Mouse (Mus musculus) stomach, embryonic 16.5 days (tissue): ENCODE measurements around the gene Dhrs13. TPM values are rescaled to one million over a fixed set of nuclear protein-coding genes. Genes with fewer than 3 reads are reported as not detected.

Source experiments
- ATAC-seq: fragments of 200-750 bp; cut with Nextera tagmentation; 2 replicates; pipeline ENCODE4 v1.8.0; 2017; ENCODE audit warnings: moderate number of reproducible peaks, moderate TSS enrichment; ENCODE audit not compliant: insufficient read depth, low FRiP score
- H3K27ac ChIP-seq: fragments of 300-500 bp; sonication (generic); 2 replicates; pipeline ENCODE4 v1.5.1; 2014; ENCODE audit warnings: low read length
- H3K27me3 ChIP-seq: fragments of 300-500 bp; sonication (generic); 2 replicates; pipeline ENCODE4 v1.6.1; 2014; ENCODE audit warnings: low read length, control low read depth, mixed read lengths; ENCODE audit not compliant: control insufficient read depth, insufficient read depth
- H3K36me3 ChIP-seq: fragments of 300-500 bp; sonication (generic); 2 replicates; pipeline ENCODE4 v1.6.1; 2014; ENCODE audit warnings: low read length; ENCODE audit not compliant: control insufficient read depth, insufficient read depth
- H3K4me1 ChIP-seq: fragments of 300-500 bp; sonication (generic); 2 replicates; pipeline ENCODE4 v1.6.1; 2014; ENCODE audit warnings: low read length, control low read depth, mixed read lengths; ENCODE audit not compliant: control insufficient read depth, insufficient read depth
- H3K4me2 ChIP-seq: fragments of 300-500 bp; sonication (generic); 2 replicates; pipeline ENCODE4 v1.6.1; 2014; ENCODE audit warnings: low read depth, low read length, mixed read lengths
- H3K4me3 ChIP-seq: fragments of 300-500 bp; sonication (generic); replicated peaks from 2 replicates; pipeline ENCODE4 v1.5.1; 2014; ENCODE audit warnings: mild to moderate bottlenecking, low read length
- H3K9ac ChIP-seq: fragments of 300-500 bp; sonication (generic); 2 replicates; pipeline ENCODE4 v1.6.1; 2014; ENCODE audit warnings: low read length
- H3K9me3 ChIP-seq: fragments of 300-500 bp; sonication (generic); replicated peaks from 2 replicates; pipeline ENCODE4 v1.6.1; 2016; ENCODE audit warnings: low read length, control low read depth; ENCODE audit not compliant: control insufficient read depth
- WGBS: fragments of 180-500 bp; shearing (Covaris S2); extraction: QIAGEN DNeasy Blood & Tissue Kit; methylation state at CpG from one replicate; pipeline ENCODE4 v1.1.7; 2014; 5-methylcytosine and 5-hydroxymethylcytosine counted together
- polyA plus RNA-seq: library from polyadenylated mRNA; unstranded; fragments of >200 nt; fragmentation: Nextera tagmentation; extraction: Ambion mirVana; gene quantifications from 2 replicates; pipeline ENCODE4 v1.2.1, GENCODE M21; 2015

Dhrs13 gene
- polyA plus RNA-seq, 1 experiment from 2014 or later: 13.8 TPM

- Histone ChIP-seq H3K4me1 (no peaks in the 10 kb centered on the region), H3K4me3 (no peak overlapping the region), H3K36me3 (no peaks in the 10 kb centered on the region), H3K27ac (no peak overlapping the region), H3K9me3 (no peaks in the 10 kb centered on the region), H3K27me3 (no peaks in the 10 kb centered on the region), H3K9ac (no peak overlapping the region), H3K4me2 (no peak overlapping the region)
- 74% methylated on average over 1 of the region's 1 CpGs for WGBS
- no peak for ATAC-seq
Observed at GRCm38 (mm10) chr11:78062563-78062962, 30.5 kb downstream of the Dhrs13 start.

- peak; percentile 63; the same call in 1 of the 2 replicates for ATAC-seq
- no peaks in the 10 kb centered on the region for H3K36me3 ChIP-seq
- 40% methylated on average over 2 of the region's 2 CpGs for WGBS
- H3K4me1 ChIP-seq: no peaks in the 10 kb centered on the region
- no peaks in the 10 kb centered on the region for H3K27me3 ChIP-seq
- H3K9me3 ChIP-seq: no peaks in the 10 kb centered on the region
- H3K4me2 ChIP-seq: no peak overlapping the region
- H3K4me3 ChIP-seq: no peak overlapping the region
- no peak overlapping the region for H3K27ac ChIP-seq
- H3K9ac ChIP-seq: no peak overlapping the region
Observed at GRCm38 (mm10) chr11:78065906-78066305, 33.8 kb downstream of the Dhrs13 start.

- Histone ChIP-seq H3K36me3 (no peaks in the 10 kb centered on the region), H3K4me1 (no peaks in the 10 kb centered on the region), H3K27me3 (no peaks in the 10 kb centered on the region), H3K4me2 (no peak overlapping the region), H3K9me3 (no peaks in the 10 kb centered on the region), H3K27ac (no peak overlapping the region), H3K9ac (no peak overlapping the region), H3K4me3 (no peak overlapping the region)
- WGBS: 68% methylated on average over 2 of the region's 2 CpGs
- ATAC-seq: no peak
Observed at GRCm38 (mm10) chr11:78066641-78067040, 34.6 kb downstream of the Dhrs13 start.

- WGBS: 71% methylated on average over 5 of the region's 5 CpGs
- no peak overlapping the region for H3K4me2 ChIP-seq
- H3K27ac ChIP-seq: no peak overlapping the region
- no peak overlapping the region for H3K4me3 ChIP-seq
- H3K27me3 ChIP-seq: no peaks in the 10 kb centered on the region
- no peaks in the 10 kb centered on the region for H3K9me3 ChIP-seq
- ATAC-seq: no peak
- peaks cover 2% of the 10 kb centered on the region; the same call in 1 of the 2 replicates for H3K4me1 ChIP-seq
- H3K36me3 ChIP-seq: no peaks in the 10 kb centered on the region
- no peak overlapping the region for H3K9ac ChIP-seq
Observed at GRCm38 (mm10) chr11:78067566-78067965, 35.5 kb downstream of the Dhrs13 start.

GRCm38 (mm10) chr11:78069130-78069529 is 37.0 kb downstream of the Dhrs13 start:
- Histone ChIP-seq H3K9me3 (no peaks in the 10 kb centered on the region), H3K27ac (no peak overlapping the region), H3K27me3 (no peaks in the 10 kb centered on the region), H3K4me2 (no peak overlapping the region), H3K36me3 (peaks cover 1% of the 10 kb centered on the region; the same call in 1 of the 2 replicates), H3K4me1 (peaks cover 5% of the 10 kb centered on the region; the same call in 1 of the 2 replicates), H3K4me3 (no peak overlapping the region), H3K9ac (no peak overlapping the region)
- no peak for ATAC-seq
- 68% methylated on average over 5 of the region's 5 CpGs for WGBS

GRCm38 (mm10) chr11:78069646-78070045 is 37.6 kb downstream of the Dhrs13 start:
- Histone ChIP-seq H3K27me3 (no peaks in the 10 kb centered on the region), H3K36me3 (peaks cover 6% of the 10 kb centered on the region; the same call in 1 of the 2 replicates), H3K4me1 (peaks cover 5% of the 10 kb centered on the region; the same call in 1 of the 2 replicates), H3K27ac (no peak overlapping the region), H3K4me2 (no peak overlapping the region), H3K9ac (peak overlapping the region; percentile 23; the same call in 1 of the 2 replicates), H3K9me3 (no peaks in the 10 kb centered on the region), H3K4me3 (no peak overlapping the region)
- peak; percentile 65 for ATAC-seq
- 66% methylated on average over 6 of the region's 6 CpGs for WGBS

GRCm38 (mm10) chr11:78071938-78072337 is 39.9 kb downstream of the Dhrs13 start:
- Histone ChIP-seq H3K9ac (no peak overlapping the region), H3K4me2 (no peak overlapping the region)

GRCm38 (mm10) chr11:78072425-78073130 is 40.5 kb downstream of the Dhrs13 start:
- H3K4me2 ChIP-seq: no peak overlapping the region
- no peaks in the 10 kb centered on the region for H3K9me3 ChIP-seq
- peak overlapping the region; percentile 24; the same call in 1 of the 2 replicates for H3K9ac ChIP-seq
- no peak overlapping the region; the same call in 1 of the 2 replicates for H3K4me3 ChIP-seq
- H3K4me1 ChIP-seq: peaks cover 5% of the 10 kb centered on the region; the same call in 1 of the 2 replicates
- peaks cover 17% of the 10 kb centered on the region; the same call in 1 of the 2 replicates for H3K36me3 ChIP-seq
- H3K27ac ChIP-seq: peak overlapping the region; percentile 38; the same call in 1 of the 2 replicates
- 26% methylated on average over 6 of the region's 6 CpGs for WGBS
- ATAC-seq: no peak
- H3K27me3 ChIP-seq: no peaks in the 10 kb centered on the region

More at GRCm38 (mm10) chr11:78071938-78072337, 39.9 kb downstream of the Dhrs13 start:
- peaks cover 15% of the 10 kb centered on the region; the same call in 1 of the 2 replicates for H3K36me3 ChIP-seq
- H3K9me3 ChIP-seq: no peaks in the 10 kb centered on the region
- no peak overlapping the region for H3K4me3 ChIP-seq
- H3K27ac ChIP-seq: peak overlapping the region; percentile 38; the same call in 1 of the 2 replicates
- H3K4me1 ChIP-seq: peaks cover 5% of the 10 kb centered on the region; the same call in 1 of the 2 replicates
- 76% methylated on average over 5 of the region's 5 CpGs for WGBS
- no peak for ATAC-seq
- H3K27me3 ChIP-seq: no peaks in the 10 kb centered on the region

- peaks cover 5% of the 10 kb centered on the region; the same call in 1 of the 2 replicates for H3K4me1 ChIP-seq
- no peak overlapping the region for H3K4me2 ChIP-seq
- no peaks in the 10 kb centered on the region for H3K9me3 ChIP-seq
- no peaks in the 10 kb centered on the region for H3K27me3 ChIP-seq
- WGBS: 93% methylated on average over 9 of the region's 9 CpGs
- H3K36me3 ChIP-seq: peaks cover 17% of the 10 kb centered on the region; the same call in 1 of the 2 replicates
- H3K9ac ChIP-seq: no peak overlapping the region
- peak; percentile 38; the same call in 1 of the 2 replicates for ATAC-seq
- no peak overlapping the region for H3K27ac ChIP-seq
- H3K4me3 ChIP-seq: no peak overlapping the region
Observed at GRCm38 (mm10) chr11:78073577-78074276, 41.6 kb downstream of the Dhrs13 start.
